Mouse (Mus musculus): Measurements from ENCODE around the gene Dffb.
"Not testable (repeated sequence)": the region's sequence is repeated elsewhere in the genome, so short reads cannot be mapped to it uniquely, and the experiment has no call there.

Gene Dffb

DNA sequence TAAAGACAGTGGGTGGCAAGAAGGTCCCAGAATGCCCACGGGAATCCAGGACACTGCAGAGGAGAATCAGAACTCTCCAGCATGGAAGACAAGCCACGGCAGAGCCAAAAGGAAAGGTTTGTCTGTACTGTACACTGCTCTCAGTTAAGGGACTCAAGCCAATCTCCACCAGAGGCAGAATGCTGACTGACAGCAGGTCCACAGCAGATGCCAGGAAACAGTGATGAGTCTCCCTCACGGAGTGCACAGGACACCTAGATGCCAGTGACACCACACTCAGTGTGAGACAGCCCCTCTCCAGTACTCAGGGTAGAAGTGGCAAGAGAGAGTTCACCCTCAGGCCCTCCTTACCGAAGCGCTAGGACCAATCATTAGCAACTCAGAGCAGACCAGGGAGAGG, 8.3 kb downstream of the Dffb start:
- DNase-seq (ENCODE audit: low read depth, low spot score): no peak

DNA sequence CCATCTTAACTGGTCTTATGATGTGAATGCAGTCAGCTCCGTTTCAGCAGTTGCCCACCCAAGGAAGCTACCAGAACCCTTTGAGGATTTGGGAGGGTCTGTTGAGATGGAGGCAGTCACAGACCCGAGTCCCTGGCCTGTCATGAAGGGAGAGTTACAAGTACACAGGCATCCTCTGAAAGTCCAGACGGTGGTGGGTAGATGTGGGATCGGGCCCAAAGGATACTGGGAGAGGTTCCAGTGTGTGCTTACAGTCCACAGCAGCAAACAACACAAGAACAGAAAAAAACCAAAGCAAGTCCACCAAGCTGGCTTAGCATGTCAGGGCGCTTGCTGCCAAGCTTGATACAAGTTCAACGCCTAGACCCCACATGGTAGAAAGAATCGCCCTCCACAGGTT, 12.3 kb downstream of the Dffb start:
- DNase-seq (ENCODE audit: low read depth, low spot score): no peak

DNA sequence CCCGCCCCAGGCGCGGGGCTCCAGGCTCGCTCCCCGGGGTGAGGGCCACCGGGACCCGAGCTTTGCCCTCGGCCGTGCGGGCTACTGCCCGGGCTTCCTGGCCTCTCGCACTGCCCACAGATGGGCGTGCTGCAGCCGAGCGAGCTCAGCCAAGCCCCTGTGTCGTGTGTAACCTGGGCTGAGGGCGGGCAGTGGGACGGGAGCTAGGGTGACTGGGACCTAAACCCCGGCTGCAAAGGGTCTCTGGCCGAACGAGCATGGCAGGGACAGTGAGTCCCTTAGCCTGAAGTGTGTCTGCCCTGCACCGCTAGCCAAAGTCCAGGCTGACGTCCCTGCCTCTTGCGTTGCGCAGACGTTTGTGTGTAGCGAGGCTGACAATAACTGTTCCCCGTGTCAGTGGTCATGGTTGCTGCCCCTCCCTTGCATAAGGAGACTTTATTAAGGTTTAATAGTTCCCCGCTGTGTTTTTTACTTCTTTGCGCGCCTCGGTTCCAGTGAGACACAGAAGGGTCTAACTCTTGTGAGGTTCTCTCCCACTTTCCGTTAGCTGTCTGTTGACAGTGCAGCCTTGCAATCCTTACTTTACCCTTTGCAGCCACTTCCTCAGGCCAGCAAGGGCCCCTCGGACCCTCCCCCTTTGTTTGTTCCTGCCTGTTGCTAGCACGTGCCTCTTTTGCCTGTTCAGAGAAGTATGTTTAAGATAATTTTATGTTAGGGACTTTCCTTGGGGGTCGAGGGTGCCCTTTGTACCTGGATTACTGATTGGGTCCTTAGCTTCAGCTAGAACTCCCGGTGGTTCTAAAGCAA, 17.3 kb downstream of the Dffb start:
- no peak for DNase-seq (ENCODE audit: low read depth, low spot score)

DNA sequence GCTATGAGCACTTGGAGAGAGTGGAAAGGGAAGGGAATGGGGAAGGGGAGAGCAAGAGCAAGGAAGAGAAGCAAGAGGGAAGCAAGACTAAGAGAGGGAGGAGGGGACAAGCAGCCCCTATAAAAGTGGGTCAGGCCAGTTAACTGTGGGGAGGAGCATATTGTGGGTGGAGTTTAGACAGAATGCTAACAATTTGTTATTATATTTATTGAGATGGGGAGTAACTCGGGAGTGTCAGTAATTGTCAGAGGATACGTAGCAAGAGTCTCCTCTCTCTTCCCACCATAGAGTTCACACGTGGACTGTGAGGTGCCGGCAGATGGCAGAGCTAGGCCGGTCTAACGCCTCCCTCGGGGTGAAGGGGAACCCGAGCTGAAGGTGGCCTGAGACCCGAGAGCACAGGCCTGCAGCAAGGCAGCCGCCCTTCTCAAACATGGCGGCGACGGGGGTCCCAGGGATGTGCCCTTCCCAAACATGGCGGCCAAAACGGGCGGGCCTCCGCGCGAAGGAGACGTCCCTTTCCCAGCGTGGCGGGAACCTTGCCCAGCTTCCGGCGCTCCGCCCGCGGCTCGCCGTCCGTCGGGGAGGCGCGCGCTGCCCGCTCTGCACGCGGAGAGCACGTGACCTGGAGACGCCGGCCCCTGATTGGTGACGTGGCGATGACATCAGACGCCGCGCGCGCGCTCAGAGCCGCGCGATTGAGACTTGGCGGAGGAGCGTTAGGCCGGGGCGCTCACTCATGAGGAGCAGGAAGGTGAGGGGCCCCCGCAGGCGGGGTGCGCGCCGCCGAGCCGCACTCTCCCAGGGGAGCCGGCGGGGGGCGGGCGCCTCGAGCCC, 18.1 kb downstream of the Dffb start, which contains the start of gene A430005L14Rik:
A430005L14Rik (plus strand) TSS at position 669 of the 837 bp plus-strand sequence.
- peak; percentile 90 for DNase-seq (ENCODE audit: low read depth, low spot score)

DNA sequence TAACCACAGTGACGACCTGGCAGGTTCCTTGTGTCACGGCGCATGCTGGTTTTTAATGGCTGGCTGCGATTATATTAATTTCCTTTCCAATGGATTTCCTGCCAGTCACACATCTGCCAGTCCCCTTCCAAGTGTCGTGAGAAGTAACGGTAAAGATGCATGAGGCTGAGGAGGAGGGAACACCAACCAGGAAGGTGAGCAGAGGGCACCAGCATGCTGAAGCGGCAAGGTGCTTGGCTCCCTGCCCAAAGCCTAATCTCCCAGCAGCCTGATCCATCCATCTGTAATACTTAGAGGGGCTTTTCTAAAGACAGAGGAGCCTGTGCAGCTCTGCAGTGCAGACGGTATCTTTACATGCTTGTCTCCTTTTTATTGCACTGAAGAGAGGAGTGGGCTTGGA, 19.3 kb downstream of the Dffb start:
- no peak for DNase-seq (ENCODE audit: low read depth, low spot score)

DNA sequence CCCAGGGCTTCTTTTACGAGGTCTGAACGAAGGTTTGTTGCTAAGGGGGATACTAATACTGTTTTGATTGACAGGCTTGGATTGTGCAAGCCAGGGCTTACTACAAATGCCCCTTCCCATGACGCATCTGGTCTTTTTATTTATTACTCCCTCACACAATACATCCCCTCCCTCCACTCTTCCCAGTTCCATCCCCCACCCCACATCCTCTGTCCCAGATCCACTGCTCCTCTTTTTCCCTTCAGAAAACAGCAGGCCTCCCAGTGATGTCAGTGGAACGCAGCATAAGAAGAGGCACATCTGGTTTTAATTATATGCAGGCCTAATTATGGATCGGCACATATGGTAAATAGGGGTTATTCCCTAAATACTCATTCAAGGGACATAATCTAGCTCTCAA, 23.2 kb downstream of the Dffb start:
- no peak for DNase-seq (ENCODE audit: low read depth, low spot score)

DNA sequence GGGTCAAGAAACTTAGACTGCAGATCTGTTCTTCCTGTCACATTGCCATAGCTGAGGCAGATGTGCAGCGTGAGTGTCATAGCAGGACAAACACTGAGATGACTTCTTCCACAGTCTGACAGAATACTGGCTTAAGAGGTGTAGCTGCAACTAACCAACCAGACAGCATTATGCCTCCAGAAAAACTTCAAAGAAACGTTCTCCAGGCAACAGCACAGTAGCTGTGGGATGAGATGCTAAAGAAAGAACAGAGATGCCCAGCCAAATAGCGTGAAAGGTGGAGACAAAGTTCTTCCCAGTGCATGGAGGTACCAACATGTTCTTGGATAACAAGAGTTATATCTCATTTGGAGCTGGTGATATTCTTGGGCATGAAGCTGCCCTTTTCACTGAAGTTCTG, 23.8 kb downstream of the Dffb start:
- no peak for DNase-seq (ENCODE audit: low read depth, low spot score)

DNA sequence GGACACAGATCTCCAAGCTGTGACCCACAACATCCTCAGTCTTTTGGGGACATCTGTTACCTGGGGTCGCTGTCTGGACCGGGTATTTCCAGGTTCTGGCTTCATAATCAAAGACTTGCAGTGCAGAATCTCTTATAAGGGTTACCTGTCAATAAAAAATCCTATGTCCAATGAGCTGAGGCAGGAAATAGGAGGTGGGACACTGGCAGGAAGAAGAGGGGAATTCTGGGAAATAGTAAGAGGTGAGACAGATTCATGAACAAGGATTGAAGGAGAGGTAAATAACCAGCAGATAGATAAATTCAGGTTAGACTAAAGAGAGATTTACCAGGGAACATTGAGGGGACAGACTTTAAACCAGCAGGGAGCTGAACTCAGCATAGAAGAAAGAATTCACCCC, 24.6 kb downstream of the Dffb start:
- no peak for DNase-seq (ENCODE audit: low read depth, low spot score)

DNA sequence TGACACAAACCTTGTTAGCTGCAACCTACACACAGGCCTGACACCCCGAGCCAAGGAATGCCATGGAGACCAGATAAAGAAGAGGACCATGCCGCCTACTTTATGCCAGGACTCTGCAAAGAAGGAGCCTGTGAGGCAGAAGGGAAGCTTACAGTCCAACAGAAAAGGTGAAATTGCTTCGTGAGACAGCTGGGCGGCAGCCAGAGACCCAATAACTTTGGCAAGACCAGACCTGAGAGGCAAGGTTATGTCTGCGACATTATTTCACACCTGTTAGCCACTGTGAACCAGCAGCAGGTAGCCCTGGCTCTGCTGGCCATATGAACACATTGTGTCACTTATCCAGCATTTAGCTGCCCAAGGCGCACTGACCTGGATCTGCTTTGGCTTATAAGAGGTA, 29.2 kb downstream of the Dffb start:
- DNase-seq (ENCODE audit: low read depth, low spot score): no peak

DNA sequence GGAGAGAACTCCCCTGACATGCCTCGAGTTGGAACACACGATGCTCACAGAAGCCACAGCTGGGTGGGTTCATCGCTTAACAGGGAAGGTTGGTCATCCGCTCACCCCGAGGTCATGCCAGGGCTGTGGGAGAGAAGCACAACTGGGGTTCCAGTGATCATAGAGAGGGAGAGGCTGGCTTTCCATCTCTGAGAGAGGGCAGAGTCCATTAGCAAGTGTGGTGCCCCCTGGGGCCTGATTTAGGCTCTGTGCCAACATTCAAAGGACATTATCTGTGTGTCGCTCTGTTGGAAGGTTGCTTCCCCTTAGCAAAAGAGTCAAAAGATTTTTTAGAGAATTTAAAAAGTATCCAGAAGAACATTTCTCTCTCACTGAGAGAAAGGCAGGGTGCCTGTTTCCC, 30.7 kb downstream of the Dffb start:
- no peak for DNase-seq (ENCODE audit: low read depth, low spot score)

DNA sequence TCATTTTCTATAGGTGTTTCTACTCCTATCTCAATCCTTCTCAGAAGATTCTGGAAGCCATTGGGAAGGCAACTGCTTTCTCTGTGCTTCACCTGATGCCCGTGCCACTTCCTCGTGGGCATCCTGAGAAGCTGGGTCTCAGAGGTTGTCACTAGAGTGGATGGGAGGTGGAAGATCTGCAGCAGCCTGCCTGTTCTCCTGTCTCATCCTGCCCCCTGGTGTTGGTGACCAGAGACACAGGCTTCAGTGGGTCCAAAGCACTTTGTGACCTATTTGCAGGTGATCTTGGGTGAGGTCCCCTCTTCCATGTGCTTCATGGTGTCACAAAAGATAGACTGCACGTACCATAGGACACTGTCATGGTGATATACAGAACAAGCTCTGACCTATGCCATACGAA, 31.7 kb downstream of the Dffb start:
- DNase-seq (ENCODE audit: low read depth, low spot score): no peak

DNA sequence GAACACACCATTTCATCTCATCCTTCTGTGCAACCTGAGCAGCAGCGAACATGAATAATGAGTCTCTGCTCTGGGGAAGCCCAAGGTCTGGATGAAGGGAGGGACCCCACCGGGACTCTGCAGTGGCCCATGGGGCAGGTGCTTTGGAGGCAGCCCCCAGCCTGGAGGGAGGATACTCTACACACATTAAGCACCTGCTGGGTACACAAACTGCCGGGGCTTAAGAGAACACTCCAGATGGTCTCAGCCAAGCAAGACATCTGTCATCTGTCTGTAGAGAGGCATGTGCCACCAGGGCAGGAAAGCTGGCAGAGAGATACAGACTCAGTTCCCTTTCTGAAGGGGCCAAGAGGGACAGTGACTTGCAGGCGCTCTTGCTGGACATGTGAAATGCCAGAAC, 45.0 kb downstream of the Dffb start:
- no peak for DNase-seq (ENCODE audit: low read depth, low spot score)

DNA sequence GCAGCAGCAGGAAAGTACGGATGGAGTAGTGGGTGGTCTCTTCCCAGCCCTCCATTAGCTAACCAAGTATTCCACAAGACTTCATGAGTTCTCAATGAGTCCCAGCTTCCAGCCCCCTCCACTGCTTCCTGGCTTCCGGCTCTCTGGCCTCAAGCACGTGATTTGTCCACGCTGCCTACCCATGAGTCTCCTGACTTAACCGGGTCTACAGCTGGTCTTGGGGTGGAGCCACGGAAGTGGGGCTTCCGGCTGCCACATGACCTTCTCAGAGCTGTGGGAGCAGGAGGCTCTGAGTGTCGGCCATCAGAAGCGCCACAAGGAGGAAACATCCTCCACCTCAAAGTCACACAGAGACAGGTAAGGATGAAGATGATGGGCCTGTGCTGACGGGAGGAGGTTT, 45.5 kb downstream of the Dffb start:
- no peak for DNase-seq (ENCODE audit: low read depth, low spot score)

DNA sequence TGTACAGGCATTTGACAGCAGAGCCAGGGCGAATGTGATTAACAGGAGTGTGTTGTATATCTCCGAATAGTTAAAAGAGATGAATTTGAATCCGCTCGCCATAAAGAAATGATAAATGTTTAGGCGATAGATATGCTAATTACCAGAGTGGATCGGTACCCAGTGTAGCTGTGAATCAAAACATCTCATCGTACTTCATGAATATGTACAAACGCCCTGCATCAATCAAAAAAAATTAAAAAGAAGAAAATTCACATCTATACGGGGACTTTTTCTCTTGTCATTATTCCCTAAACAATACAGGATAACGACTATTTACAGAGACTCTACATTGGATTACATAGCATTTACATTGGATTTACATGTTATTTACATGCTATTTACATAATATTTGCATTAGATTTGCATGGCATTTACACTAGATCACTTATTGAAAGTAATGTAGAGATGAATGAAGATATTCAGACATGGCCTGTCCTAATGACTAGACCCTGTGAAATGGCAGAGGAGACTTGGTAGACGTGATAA, 46.1 kb downstream of the Dffb start:
- no peak for DNase-seq (ENCODE audit: low read depth, low spot score)

DNA sequence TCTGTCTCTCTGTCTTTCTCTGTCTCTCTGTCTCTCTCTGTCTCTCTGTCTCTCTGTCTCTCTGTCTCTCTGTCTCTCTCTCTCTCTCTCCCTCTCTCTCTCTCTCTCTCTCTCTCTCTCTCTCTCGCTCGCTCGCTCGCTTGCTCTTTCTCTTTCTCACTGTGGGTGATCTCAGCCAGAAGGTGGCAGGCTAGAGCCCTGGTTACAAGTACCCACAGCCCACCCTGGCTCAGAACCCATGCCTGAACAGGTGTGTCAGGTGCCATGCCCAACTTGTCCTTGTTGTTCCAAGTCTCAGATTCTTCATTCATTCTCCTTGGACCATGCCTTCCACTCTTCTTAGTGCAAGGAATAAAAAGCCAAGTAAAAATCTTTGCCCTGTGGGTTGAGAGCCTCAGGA, 52.8 kb downstream of the Dffb start:
- not testable (repeated sequence) for DNase-seq (ENCODE audit: low read depth, low spot score)

DNA sequence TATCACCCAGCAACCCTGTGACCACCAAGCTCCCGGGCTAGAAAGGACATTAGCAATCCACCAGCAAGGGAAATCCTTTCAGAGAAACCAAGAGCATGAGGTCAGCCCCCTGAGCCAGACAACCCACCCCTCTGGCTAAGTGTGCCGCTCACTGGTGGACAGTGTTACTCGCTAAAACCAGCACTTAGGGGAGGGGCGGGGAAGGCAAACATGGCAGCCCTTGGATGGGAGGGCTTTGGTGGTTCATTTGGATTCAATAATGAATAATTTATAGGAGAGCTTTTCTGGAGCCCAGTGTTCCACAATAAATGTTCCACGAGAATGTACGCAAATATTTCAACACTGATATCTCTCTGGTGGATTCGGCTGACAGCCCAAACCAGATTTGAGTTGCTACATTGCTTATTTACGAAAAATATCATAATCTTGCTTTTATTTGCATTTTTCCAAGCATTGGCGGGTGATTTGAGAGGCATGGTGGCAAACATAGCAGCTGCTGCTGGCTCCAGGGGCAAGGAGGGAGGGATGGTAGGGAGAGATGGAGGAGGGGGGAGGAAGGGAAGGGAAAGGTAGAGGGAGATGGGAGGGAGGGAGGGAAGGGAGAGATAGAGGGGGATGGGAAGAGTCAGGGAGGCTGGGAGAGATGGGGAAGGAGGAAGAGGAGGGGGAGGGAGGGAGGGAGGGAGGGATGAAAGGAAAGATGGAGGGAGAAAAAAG, 54.3 kb downstream of the Dffb start:
- no peak for DNase-seq (ENCODE audit: low read depth, low spot score)

DNA sequence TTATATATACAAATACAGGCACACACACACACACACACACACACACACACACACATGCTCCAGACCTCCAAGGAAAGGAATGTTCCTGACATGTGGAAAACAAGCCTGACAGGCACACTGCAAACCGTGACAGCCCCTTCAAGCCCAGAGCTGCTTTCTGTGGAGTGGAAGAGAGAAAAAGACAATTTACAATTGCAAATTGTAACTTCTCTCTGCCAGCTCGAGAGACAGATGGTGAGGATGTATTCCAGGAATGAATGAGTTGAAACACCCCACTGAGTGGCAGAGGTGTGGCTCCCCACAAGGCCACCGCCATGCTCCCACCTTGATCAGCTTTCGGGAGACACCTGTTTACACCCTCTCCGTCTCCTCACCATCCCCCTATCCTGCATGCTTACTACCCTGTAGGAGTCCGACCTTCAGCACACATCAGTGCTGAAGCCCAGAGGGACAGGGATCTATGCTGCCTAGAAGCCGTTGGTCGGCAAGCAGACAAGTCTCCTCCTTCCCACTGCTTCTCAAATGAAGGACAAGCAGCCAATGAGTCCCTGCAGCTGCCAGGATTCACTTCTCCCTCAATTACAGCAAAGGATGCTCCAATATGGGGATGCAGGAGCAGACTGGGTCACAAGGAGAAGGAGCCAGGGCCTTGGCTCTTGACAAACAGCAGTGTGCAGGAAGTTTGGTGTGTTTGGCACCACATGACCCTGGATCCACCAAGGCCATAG, 57.0 kb downstream of the Dffb start:
- no peak for DNase-seq (ENCODE audit: low read depth, low spot score)
